In genomic region chr19:59171151-59171870, GRCm38 (mm10) we compare ENCODE assay signal across 12 mouse cellular contexts. TPM values are rescaled to one million over a fixed set of nuclear protein-coding genes. Genes with fewer than 3 reads are reported as not detected.
DNase-seq lines count a peak whose midpoint lies in the region; ATAC-seq and TF ChIP-seq lines count a peak whose summit lies in the region.
"Had no signal": no experiment of that assay in that cellular context is flagged by ENCODE, and none has a peak within 500 bp of the region (broad histone marks: within the 10 kb centered on the region; RNA-seq: fewer than 3 reads in every experiment).

No protein-coding gene starts in this region.

- WGBS in lung, embryonic 15.5 days = under 1% methylated on average over 38 of the region's 38 CpGs
- 3% methylated on average over 35 of the region's 38 CpGs for WGBS in lung, adult 2 months
- under 1% methylated on average over 37 of the region's 38 CpGs for WGBS in forebrain, embryonic 11.5 days
- WGBS in limb, embryonic 13.5 days = under 1% methylated on average over 32 of the region's 38 CpGs

- no peak for ATAC-seq in lung, embryonic 15.5 days (ENCODE audit: borderline replicate concordance, extremely low read depth, low FRiP score, low TSS enrichment)
- ATAC-seq in forebrain, embryonic 11.5 days (replicated peaks; ENCODE audit: low FRiP score) = peak; percentile 81
- ATAC-seq in limb, embryonic 13.5 days (ENCODE audit: low FRiP score, low read depth) = no peak

- H3K27me3 ChIP-seq in lung, embryonic 15.5 days = peaks cover 98% of the 10 kb centered on the region
- peaks cover 86% of the 10 kb centered on the region for H3K27me3 ChIP-seq in forebrain, embryonic 11.5 days (ENCODE audit: control insufficient read depth, insufficient read depth, low read length)
- peaks cover 98% of the 10 kb centered on the region for H3K27me3 ChIP-seq in limb, embryonic 13.5 days

- H3K4me1 ChIP-seq in lung, embryonic 15.5 days = peaks cover 24% of the 10 kb centered on the region
- H3K4me1 ChIP-seq in lung, adult 2 months (ENCODE audit: control insufficient read depth, insufficient read depth, low read length) = peaks cover 12% of the 10 kb centered on the region
- peaks cover 12% of the 10 kb centered on the region for H3K4me1 ChIP-seq in forebrain, embryonic 11.5 days (replicated peaks; ENCODE audit: control insufficient read depth, insufficient read depth, low read length)
- peaks cover 26% of the 10 kb centered on the region for H3K4me1 ChIP-seq in limb, embryonic 13.5 days

- no peaks in the 10 kb centered on the region for H3K36me3 ChIP-seq in lung, embryonic 15.5 days
- no peaks in the 10 kb centered on the region for H3K36me3 ChIP-seq in forebrain, embryonic 11.5 days (ENCODE audit: control insufficient read depth, insufficient read depth, low read length)
- H3K36me3 ChIP-seq in limb, embryonic 13.5 days = no peaks in the 10 kb centered on the region

- no peak for DNase-seq in lung, adult 2 months
- peak; percentile 86 for DNase-seq in forebrain, embryonic 11.5 days (ENCODE audit: low spot score)
- peak; percentile 36 for DNase-seq in testis, postnatal 14 days (ENCODE audit: low spot score)
- no peak for DNase-seq in layer of hippocampus, postnatal 10 days (ENCODE audit: low spot score in 2 of 2)
- DNase-seq in gastrocnemius, adult 8-10 months (ENCODE audit: low spot score in 2 of 2) = no peak
- no peak for DNase-seq in right cerebral cortex, postnatal 10 days (ENCODE audit: low spot score in 2 of 2)
- DNase-seq: adrenal gland, postnatal 36 days; heart, adult 18-20 months had no signal

- peak overlapping the region; percentile 5; the same call in 1 of the 2 replicates for H3K4me2 ChIP-seq in lung, embryonic 15.5 days
- peak overlapping the region; percentile 63 for H3K4me2 ChIP-seq in forebrain, embryonic 11.5 days (ENCODE audit: low read depth, low read length, severe bottlenecking)
- peak overlapping the region; percentile 41 for H3K4me2 ChIP-seq in limb, embryonic 13.5 days (replicated peaks)

- no peak for TF ChIP-seq POLR2A in lung, adult 2 months (IDR thresholded peaks at IDR 0.05; ENCODE audit: borderline replicate concordance, extremely low read depth, low read depth, low read length)

- H3K27ac ChIP-seq in lung, embryonic 15.5 days = no peak overlapping the region
- peak overlapping the region; percentile 91 for H3K27ac ChIP-seq in forebrain, embryonic 11.5 days (ENCODE audit: low read depth, low read length)
- H3K27ac ChIP-seq in limb, embryonic 13.5 days = no peak overlapping the region

- no peaks in the 10 kb centered on the region for H3K9me3 ChIP-seq in lung, embryonic 15.5 days
- no peaks in the 10 kb centered on the region for H3K9me3 ChIP-seq in forebrain, embryonic 11.5 days (ENCODE audit: control insufficient read depth, low read length)
- H3K9me3 ChIP-seq in limb, embryonic 13.5 days = no peaks in the 10 kb centered on the region

- no peak for TF ChIP-seq CTCF in lung, adult 2 months (IDR thresholded peaks at IDR 0.05; ENCODE audit: insufficient read depth, low read length)

- no peak overlapping the region for H3K4me3 ChIP-seq in lung, embryonic 15.5 days
- no peak overlapping the region for H3K4me3 ChIP-seq in lung, adult 2 months (replicated peaks; ENCODE audit: extremely low read depth, low read depth, low read length)
- peak overlapping the region; percentile 52 for H3K4me3 ChIP-seq in forebrain, embryonic 11.5 days (ENCODE audit: low read depth, low read length)
- peak overlapping the region; percentile 20 for H3K4me3 ChIP-seq in limb, embryonic 13.5 days

- H3K9ac ChIP-seq in lung, embryonic 15.5 days = no peak overlapping the region
- peak overlapping the region; percentile 51 for H3K9ac ChIP-seq in forebrain, embryonic 11.5 days (ENCODE audit: low read length)
- no peak overlapping the region for H3K9ac ChIP-seq in limb, embryonic 13.5 days

RNA-seq across cellular contexts. Expression of gene Vax1, which starts 1.5 kb away (rescaled TPM):
- polyA plus RNA-seq in lung, embryonic 15.5 days (2015; fragmentation: Nextera tagmentation; extraction: Ambion mirVana) = not detected in 2 replicates
- polyA plus RNA-seq in lung, adult 2 months (2012; rRNA removed) = not detected in 2 replicates
- polyA plus RNA-seq in forebrain, embryonic 11.5 days (2014; fragmentation: Nextera tagmentation; extraction: Ambion mirVana) = 5.8 and 6.0 TPM in 2 replicates
- polyA plus RNA-seq in limb, embryonic 13.5 days (2015; fragmentation: Nextera tagmentation; extraction: Ambion mirVana) = 0.14 TPM in 1 of 2 replicates, not detected in the other
- total RNA-seq in layer of hippocampus, postnatal 10 days (2021) = 1 to 10 TPM; 1.7 to 2.9 TPM
- total RNA-seq in gastrocnemius, adult 8-10 months (2022) = not detected
- total RNA-seq: adrenal gland, postnatal 36 days; common myeloid progenitor, adult 5-6 weeks; heart, adult 18-20 months had no signal
- polyA plus RNA-seq: liver, embryonic 16.5 days had no signal

RNA-seq across cellular contexts. Expression of gene Kcnk18, which starts 47.7 kb away (rescaled TPM):
- not detected in 2 replicates for polyA plus RNA-seq in lung, embryonic 15.5 days (2015; fragmentation: Nextera tagmentation; extraction: Ambion mirVana)
- polyA plus RNA-seq in lung, adult 2 months (2012; rRNA removed) = not detected in 2 replicates
- not detected in 2 replicates for polyA plus RNA-seq in forebrain, embryonic 11.5 days (2014; fragmentation: Nextera tagmentation; extraction: Ambion mirVana)
- 0.04 TPM in 1 of 2 replicates, not detected in the other for polyA plus RNA-seq in limb, embryonic 13.5 days (2015; fragmentation: Nextera tagmentation; extraction: Ambion mirVana)
- total RNA-seq in layer of hippocampus, postnatal 10 days (2021) = not detected
- not detected for total RNA-seq in gastrocnemius, adult 8-10 months (2022)
- total RNA-seq: adrenal gland, postnatal 36 days; common myeloid progenitor, adult 5-6 weeks; heart, adult 18-20 months had no signal
- polyA plus RNA-seq: liver, embryonic 16.5 days had no signal

Comparison
In these comparisons a context has a peak if more than half of its experiments do, and no peak if none do; other contexts are left out.
1. H3K4me2 ChIP-seq: peak in every context shown above with its lines; median percentile 63 in forebrain, embryonic 11.5 days; 41 in limb, embryonic 13.5 days; 5 in lung, embryonic 15.5 days.
2. H3K4me3 ChIP-seq: peak in forebrain, embryonic 11.5 days (single experiment) and limb, embryonic 13.5 days (single experiment); none in lung, embryonic 15.5 days (single experiment) and lung, adult 2 months (single experiment).
3. DNase-seq: peak in forebrain, embryonic 11.5 days (single experiment) and testis, postnatal 14 days (single experiment); none in lung, adult 2 months (single experiment), layer of hippocampus, postnatal 10 days (0 of 2), gastrocnemius, adult 8-10 months (0 of 2) and right cerebral cortex, postnatal 10 days (0 of 2).